Mouse (Mus musculus): ENCODE results near the gene Sh3bgrl2. TPM values are rescaled to one million over a fixed set of nuclear protein-coding genes. Genes with fewer than 3 reads are reported as not detected.
"Not testable (repeated sequence)": the region's sequence is repeated elsewhere in the genome, so short reads cannot be mapped to it uniquely, and the experiment has no call there.

Sh3bgrl2 gene
- total RNA-seq (2021), result 1 to 10 TPM in 1 of 2 experiments, under 1 TPM in 1; 0.51 to 1.1 TPM
- long read RNA-seq, experiment 1, full-length matches to known transcripts, result 1 of 2 reads
- long read RNA-seq, experiment 1, partial matches to known transcripts, result 0 of 2 reads
- long read RNA-seq, experiment 1, other reads (novel, unspliced or antisense), result 1 of 2 reads
- long read RNA-seq, experiment 2, partial matches to known transcripts, result 0 of 2 reads
- long read RNA-seq, experiment 2, other reads (novel, unspliced or antisense), result 2 of 2 reads

DNA sequence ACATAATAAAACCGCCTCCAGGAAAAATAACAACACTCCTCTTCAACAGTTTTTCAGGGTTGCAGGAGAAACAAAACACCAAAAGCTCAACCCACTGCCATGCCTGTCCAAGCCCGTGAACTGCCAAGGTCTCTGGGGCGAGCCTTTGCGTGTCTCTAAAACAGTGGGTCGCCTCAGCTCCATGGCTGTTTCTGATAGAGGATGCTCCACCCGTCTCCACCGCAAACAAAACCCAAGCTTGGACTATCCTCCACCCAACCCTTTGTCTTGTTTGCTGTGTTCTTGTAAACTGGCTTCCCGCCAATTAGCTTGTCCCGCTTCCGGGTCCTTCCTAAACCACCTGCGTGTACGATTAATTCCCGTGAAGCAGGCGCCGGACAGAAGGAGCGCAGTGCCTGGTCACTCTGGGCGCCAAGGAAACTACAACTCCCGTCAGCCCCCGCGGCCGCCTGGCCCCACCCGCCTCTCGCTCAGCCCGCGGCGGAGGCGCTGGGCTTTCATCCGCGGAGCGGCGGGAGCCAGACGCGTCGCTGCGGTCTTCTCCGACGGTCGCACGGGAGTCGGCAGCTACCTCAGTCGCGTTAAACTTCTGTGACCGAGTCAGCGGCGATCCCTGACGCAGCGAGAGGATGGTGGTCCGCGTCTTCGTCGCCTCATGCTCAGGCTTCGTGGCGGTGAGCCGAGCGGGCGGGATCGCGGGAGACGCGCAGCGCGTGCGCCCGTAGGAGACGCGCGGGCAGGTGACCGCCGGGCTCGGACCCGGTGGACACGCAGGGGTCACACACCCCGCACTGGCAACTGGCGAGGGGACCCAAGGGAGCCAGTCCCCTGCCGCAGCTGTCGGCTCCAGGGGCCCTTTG lies at the start of gene Sh3bgrl2:
Gene Sh3bgrl2, plus strand, starts transcription at position 498 of the 860 bp plus-strand sequence.
- intact Hi-C loops (cut with DNase I), result no loop called here
- peak within 1 kb of the TSS; percentile 74 for H3K27ac ChIP-seq

DNA sequence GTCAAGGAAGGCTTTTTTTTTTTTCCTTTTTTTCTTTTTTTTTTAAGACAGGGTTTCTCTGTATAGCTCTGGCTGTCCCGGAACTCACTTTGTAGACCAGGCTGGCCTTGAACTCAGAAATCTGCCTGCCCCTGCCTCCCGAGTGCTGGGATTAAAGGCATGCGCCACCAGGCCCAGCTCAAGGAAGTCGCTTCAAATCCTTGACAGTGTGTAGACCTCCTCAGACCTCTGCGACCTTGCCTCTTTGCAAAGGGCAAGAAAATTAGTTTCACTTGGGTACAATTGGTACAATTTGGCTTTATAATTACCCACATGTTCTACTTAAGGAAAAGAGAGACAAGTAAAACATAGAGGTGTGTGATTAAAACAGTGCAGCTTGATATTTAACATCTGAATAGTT lies 29.0 kb upstream of the Sh3bgrl2 start:
- DNase-seq; H3K27ac ChIP-seq; H3K4me3 ChIP-seq; intact Hi-C loops (cut with DNase I): not testable (repeated sequence)

More for the DNA sequence above, at the start of gene Sh3bgrl2:
- no peak for TF ChIP-seq CTCF (IDR thresholded peaks at IDR 0.05)
- peak; percentile 88 for DNase-seq
- peak within 1 kb of the TSS; percentile 80 for H3K4me3 ChIP-seq

DNA sequence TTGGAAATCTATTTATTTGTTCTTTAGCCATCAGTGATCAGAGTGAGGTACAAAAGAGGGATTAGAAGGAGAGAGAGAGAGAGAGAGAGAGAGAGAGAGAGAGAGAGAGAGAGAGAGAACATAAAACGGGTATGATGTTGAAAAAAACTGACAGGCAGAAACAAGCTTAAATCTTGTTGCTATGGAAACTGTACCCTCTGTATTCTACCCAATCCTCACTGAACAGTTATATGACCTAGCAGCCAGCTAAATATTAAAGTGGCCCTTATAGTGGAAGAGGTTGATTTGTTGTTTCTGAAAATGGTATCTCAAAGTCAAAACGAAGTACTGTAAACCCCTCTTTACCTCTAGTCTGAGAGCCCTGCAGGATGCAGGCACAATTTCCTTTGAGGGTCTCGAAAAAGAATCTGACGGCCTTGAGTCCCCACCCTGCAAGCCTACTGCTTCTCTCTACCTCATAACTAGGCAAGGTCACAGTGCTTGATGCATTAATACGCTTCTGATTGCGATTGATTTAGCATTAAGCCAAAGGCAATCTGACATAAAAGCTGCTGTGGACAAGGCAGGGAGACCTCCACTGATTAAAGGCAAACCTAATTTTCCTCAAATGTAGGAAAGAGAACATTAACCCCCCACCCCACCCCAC lies 28.5 kb upstream of the Sh3bgrl2 start:
- TF ChIP-seq CTCF (IDR thresholded peaks at IDR 0.05), result no peak
- intact Hi-C loops (cut with DNase I), result no loop called here
- DNase-seq, result no peak

DNA sequence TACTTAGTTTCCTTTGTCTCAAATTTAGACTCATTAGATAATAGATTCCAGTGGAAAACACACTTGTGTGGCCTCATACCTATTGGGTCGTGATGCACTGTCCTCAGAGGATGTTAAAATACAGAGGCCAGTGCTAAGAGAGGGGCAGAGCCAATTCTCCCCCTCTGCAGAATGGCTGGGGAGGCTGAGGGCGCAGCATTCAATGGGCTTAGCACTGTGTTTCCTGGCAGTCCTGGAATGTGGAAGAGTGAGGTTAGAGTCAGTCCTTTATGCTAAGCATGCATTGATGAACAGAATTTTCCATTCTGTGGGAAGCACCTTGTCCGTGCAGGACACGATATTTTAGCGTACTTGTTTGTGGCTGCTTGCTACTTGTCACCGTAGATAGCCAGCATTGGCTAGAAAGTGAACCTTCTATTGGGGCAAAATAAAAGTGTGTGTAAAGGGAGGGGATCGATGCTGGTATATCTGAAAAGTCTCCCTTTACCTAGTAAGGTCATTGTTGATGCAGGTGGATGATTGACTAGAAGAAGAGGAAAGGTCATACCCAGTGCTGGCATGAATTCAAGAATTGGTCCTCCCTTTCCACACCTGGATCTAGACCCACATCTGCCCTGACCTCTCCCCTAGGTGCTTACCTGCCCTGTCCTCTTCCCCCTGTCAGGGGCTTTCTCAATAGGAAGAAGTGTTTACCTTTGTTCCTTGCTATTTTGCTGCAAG lies 20.6 kb upstream of the Sh3bgrl2 start:
- no peak for TF ChIP-seq CTCF (IDR thresholded peaks at IDR 0.05)
- H3K27ac ChIP-seq, result no peak overlapping the region
- intact Hi-C loops (cut with DNase I), result no loop called here
- DNase-seq, result no peak
- no peak overlapping the region for H3K4me3 ChIP-seq

More for the DNA sequence above, 28.5 kb upstream of the Sh3bgrl2 start:
- no peak overlapping the region for H3K27ac ChIP-seq
- H3K4me3 ChIP-seq, result no peak overlapping the region

DNA sequence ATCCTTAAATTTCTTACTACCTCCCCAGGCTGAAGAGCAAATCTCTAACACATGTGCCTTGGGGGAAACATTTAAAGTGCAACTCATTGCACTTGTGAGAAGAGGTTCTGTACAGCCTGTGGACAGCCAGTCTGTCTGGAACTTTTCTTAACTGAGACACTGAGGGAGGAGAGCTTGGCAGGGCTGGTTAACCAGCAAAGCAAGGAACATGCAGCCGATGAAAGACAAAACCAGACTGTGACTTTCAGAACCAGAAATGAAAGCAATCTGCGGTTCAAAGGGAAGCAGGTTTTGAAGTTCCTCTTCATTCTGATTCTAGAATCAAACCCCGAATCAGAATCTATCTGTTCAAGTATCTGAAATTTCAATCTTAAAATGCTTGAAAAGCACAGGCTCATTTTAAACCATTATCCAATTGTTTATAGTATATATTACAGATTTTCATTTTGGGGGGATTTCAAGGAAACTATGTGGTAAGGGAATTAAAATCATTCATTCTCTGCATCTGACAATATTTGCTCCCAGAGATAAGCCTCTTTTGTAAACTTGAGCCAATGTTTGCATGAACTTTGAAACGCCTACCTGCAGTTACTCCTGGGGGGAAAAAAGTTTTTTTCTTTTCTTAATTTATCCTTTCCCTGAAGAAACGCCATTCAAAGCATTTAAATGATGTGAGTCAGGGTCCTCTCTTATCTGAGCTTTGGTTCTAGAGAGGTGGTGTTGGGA lies 14.9 kb upstream of the Sh3bgrl2 start:
- H3K27ac ChIP-seq, result no peak overlapping the region
- TF ChIP-seq CTCF (IDR thresholded peaks at IDR 0.05), result no peak
- no peak overlapping the region for H3K4me3 ChIP-seq
- no peak for DNase-seq
- intact Hi-C loops (cut with DNase I), result no loop called here

DNA sequence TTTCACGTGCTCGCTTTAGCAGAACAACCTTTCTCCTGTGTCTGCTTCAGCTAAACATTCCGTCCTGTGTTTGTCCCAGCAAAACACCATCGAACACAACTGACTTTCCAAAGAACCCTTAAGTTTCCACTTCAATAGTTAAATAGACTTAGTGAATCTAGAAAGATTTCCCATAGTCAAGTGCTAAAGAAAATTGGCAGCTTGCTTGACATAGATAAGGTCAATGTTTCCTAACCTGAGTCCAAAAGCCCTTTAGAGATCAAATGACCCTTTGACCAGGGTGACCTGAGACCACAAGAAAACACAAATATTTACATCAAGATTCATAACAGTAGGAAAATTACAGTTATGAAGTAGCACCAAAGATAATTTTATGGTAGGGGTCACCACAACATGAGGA lies 11.2 kb upstream of the Sh3bgrl2 start:
- DNase-seq, result no peak
- intact Hi-C loops (cut with DNase I), result no loop called here
- Histone ChIP-seq H3K27ac (no peak overlapping the region), H3K4me3 (no peak overlapping the region)
- no peak for TF ChIP-seq CTCF (IDR thresholded peaks at IDR 0.05)

DNA sequence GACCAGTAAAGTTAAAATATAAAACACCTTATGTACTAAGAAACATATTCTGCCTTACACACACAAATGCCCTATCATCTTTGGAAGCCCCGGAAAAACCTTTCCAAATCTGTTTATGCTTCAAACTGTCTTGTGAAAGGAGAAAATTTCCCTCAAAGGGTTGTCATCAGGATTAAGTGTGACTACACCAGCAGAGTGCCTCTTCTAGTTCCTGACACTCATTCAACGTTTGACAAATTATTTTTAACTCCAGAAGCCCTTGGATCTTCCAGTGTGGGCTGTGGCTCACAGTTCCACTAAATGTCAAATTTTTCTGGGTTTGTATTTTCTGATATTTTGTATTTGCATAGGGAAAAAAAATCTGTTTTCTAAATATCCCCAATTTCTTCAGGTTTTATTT lies 10.6 kb upstream of the Sh3bgrl2 start:
- intact Hi-C loops (cut with DNase I), result no loop called here

DNA sequence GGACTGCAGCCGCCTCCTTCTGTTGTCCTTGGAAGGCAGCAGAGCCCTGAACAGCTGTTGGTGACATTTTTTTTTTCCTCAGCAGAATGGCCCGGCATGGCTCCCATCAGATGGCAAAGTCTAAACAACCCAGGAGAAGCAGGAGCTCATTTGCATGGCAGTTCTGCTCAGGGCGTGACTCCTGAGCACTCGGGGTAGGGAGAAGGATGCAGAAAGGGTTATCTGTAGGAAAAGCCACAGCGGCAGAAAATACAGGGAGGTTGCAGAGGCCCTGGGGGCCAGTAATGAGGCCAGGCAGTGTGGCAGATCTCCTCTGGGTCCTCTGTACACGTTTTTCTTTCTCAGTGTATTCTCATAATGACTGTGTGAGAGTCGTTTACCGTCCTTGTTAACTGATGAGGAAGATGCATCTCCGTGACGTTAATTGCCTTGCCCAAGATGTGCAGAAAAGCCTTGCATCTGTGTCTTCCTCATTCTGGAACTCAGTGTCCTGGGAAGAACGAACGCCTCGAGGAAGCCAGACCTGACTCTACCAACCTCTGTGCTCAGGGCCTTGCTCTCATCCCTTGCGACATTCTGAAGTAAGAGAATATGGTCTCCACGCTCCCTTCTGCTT lies 10.1 kb upstream of the Sh3bgrl2 start:
- no peak for DNase-seq
- no peak overlapping the region for H3K27ac ChIP-seq
- intact Hi-C loops (cut with DNase I), result no loop called here
- H3K4me3 ChIP-seq, result no peak overlapping the region
- no peak for TF ChIP-seq CTCF (IDR thresholded peaks at IDR 0.05)

More for the DNA sequence above, 10.6 kb upstream of the Sh3bgrl2 start:
- H3K27ac ChIP-seq, result no peak overlapping the region
- DNase-seq, result no peak
- no peak overlapping the region for H3K4me3 ChIP-seq
- TF ChIP-seq CTCF (IDR thresholded peaks at IDR 0.05), result no peak

DNA sequence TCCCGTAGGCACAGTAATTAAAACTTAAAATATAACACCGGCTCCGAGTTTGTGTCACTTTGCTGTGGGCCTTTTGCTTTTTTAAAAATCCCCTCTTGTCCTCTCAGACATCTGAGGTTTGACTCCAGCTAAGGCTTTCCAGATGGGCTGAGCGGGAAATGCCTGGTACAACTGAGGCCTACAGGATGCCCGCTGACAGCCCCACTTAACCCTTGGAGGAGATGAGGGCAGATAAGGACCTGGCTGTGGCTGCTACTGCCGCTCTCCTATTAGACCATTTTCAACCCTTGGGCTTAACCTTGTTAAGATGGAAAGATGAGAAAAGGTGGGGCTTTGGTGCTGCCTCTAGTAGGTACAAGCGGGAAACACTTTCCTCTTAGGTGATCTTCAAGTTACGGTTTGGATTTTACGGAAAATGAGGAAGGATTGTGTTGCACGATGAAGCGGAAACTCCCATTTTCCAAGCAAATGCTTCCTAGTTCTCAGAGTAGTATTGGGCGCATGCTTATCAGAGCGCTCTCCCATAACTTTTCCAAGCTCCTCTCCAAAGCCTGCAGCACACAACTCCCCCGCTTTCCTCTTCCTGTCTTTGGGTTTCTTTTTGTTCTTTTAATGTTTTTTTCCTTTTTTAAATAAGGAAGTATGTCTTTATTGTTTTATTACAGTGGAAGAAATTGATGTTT lies 8.2 kb upstream of the Sh3bgrl2 start:
- intact Hi-C loops (cut with DNase I), result no loop called here
- Histone ChIP-seq H3K4me3 (no peak overlapping the region), H3K27ac (no peak overlapping the region)
- no peak for DNase-seq
- TF ChIP-seq CTCF (IDR thresholded peaks at IDR 0.05), result no peak

DNA sequence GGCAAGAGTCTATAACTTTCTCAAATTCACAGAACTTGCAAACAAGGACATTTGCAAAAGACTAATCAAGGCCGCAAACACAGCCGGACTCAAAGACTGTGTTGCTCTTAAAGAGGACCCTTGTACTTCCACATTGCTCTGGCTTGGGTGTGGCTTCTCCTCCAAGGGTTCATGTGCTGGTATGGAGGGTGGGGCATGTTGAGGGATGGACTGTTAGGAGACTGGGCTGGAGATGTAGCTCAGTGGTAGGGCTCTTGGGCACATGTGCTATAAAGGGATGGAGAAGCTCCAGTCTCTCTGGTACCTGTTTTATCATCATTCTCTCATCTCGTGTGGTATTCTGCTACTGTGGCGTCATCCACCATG lies 7.7 kb upstream of the Sh3bgrl2 start:
- H3K27ac ChIP-seq, result no peak overlapping the region
- no peak for TF ChIP-seq CTCF (IDR thresholded peaks at IDR 0.05)
- intact Hi-C loops (cut with DNase I), result no loop called here

DNA sequence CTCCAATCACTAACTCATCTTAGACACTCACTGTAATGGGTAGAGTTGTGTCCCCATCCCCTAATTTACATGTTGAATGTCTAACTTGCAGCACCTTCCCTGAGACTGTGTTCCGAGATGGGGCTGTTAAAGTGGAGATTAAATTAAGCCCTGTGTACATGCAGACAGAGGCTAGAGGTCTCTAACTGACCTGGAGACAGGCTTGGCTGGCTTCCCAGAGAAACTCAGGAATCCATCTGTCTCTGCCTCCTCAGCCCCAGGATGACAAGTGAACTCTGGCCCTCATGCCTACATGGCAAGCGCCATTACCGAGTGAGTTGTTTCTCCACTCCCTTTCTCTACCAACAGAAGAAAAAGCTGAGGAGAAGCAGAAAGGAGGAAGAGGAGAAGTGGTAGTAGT lies 7.2 kb upstream of the Sh3bgrl2 start:
- TF ChIP-seq CTCF (IDR thresholded peaks at IDR 0.05), result no peak
- no peak overlapping the region for H3K4me3 ChIP-seq
- H3K27ac ChIP-seq, result no peak overlapping the region
- intact Hi-C loops (cut with DNase I), result no loop called here
- DNase-seq, result no peak

More for the DNA sequence above, 7.7 kb upstream of the Sh3bgrl2 start:
- no peak overlapping the region for H3K4me3 ChIP-seq
- no peak for DNase-seq

Data from gastrocnemius, adult 2 months (tissue).